Mouse (Mus musculus) bone marrow, adult 2 months (tissue): ENCODE data around the gene Lrrc51.

Source experiments
- CTCF ChIP-seq: fragments of 200-500 bp; IDR thresholded peaks from 2 replicates; pipeline ENCODE4 v1.5.1; 2011; ENCODE audit warnings: low read length, control low read depth; ENCODE audit not compliant: control insufficient read depth, insufficient read depth
- POLR2A ChIP-seq: fragments of 200-500 bp; IDR thresholded peaks from 2 replicates; pipeline ENCODE4 v1.6.1; 2011; ENCODE audit warnings: low read depth, mild to moderate bottlenecking, control low read depth, low read length, borderline replicate concordance; ENCODE audit not compliant: control insufficient read depth

DNA sequence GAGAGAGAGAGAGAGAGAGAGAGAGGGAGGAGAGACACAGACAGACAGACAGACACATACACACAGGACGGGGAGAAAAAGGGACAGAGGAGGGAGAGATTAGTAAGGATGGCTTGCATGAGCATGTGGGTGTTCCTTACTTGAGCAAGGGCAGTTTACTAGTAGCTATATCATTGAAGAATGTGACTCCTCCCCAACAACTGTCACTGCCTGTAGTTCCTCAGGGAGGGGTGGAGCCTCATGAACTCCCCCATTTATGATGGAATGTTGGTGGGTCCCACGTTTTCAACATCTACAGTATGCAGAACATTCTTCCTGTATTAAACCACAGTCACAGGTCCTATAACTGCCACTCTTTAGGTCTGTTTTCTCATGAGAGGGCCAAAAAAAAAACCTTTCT is 18.4 kb upstream of the Lrrc51 start:
- TF ChIP-seq CTCF (no peak), POLR2A (no peak)
